Mouse (Mus musculus) c-Kit-negative CD71-positive TER-119-positive erythroid progenitor cells, embryonic 14.5 days (primary cell): ENCODE data around the gene Tjp2.
"Not testable (repeated sequence)": the region's sequence is repeated elsewhere in the genome, so short reads cannot be mapped to it uniquely, and the experiment has no call there.

Experiments
- DNase-seq: peaks from one replicate; pipeline ENCODE4 v3.0.0-alpha.2; 2013; ENCODE audit warnings: low read depth, low spot score

Tjp2 gene

GRCm38 (mm10) chr19:24221455-24221854, 3.4 kb downstream of the Tjp2 start:
- DNase-seq, result no peak

- DNase-seq, result no peak
Measured at GRCm38 (mm10) chr19:24220795-24221445, 3.9 kb downstream of the Tjp2 start.

- DNase-seq, result no peak
Measured at GRCm38 (mm10) chr19:24219011-24219410, 5.8 kb downstream of the Tjp2 start.

- no peak for DNase-seq
Measured at GRCm38 (mm10) chr19:24218291-24218690, 6.5 kb downstream of the Tjp2 start.

- DNase-seq, result no peak
Measured at GRCm38 (mm10) chr19:24217851-24218250, 7.0 kb downstream of the Tjp2 start.

GRCm38 (mm10) chr19:24216771-24217170, 8.1 kb downstream of the Tjp2 start:
- DNase-seq, result no peak

- DNase-seq, result no peak
Measured at GRCm38 (mm10) chr19:24214939-24215338, 9.9 kb downstream of the Tjp2 start.

GRCm38 (mm10) chr19:24213299-24213698, 11.5 kb downstream of the Tjp2 start:
- DNase-seq, result no peak

- DNase-seq, result no peak
Measured at GRCm38 (mm10) chr19:24212552-24213249, 12.1 kb downstream of the Tjp2 start.

GRCm38 (mm10) chr19:24211168-24211567, 13.7 kb downstream of the Tjp2 start:
- no peak for DNase-seq

GRCm38 (mm10) chr19:24209516-24209915, 15.3 kb downstream of the Tjp2 start:
- DNase-seq, result no peak

- DNase-seq, result no peak
Measured at GRCm38 (mm10) chr19:24207967-24208366, 16.9 kb downstream of the Tjp2 start.

GRCm38 (mm10) chr19:24205001-24205400, 19.8 kb downstream of the Tjp2 start:
- no peak for DNase-seq

GRCm38 (mm10) chr19:24201848-24202247, 23.0 kb downstream of the Tjp2 start:
- no peak for DNase-seq

- DNase-seq, result no peak
Measured at GRCm38 (mm10) chr19:24200566-24200965, 24.3 kb downstream of the Tjp2 start.

- DNase-seq, result no peak
Measured at GRCm38 (mm10) chr19:24198676-24199303, 26.0 kb downstream of the Tjp2 start.

- no peak for DNase-seq
Measured at GRCm38 (mm10) chr19:24197338-24197737, 27.5 kb downstream of the Tjp2 start.

GRCm38 (mm10) chr19:24195224-24195623, 29.6 kb downstream of the Tjp2 start:
- no peak for DNase-seq

- no peak for DNase-seq
Measured at GRCm38 (mm10) chr19:24194216-24194615, 30.6 kb downstream of the Tjp2 start.

GRCm38 (mm10) chr19:24192946-24193345, 31.9 kb downstream of the Tjp2 start:
- no peak for DNase-seq

GRCm38 (mm10) chr19:24187791-24188190, 37.0 kb downstream of the Tjp2 start:
- DNase-seq, result no peak

- DNase-seq, result not testable (repeated sequence)
Measured at GRCm38 (mm10) chr19:24187358-24187757, 37.5 kb downstream of the Tjp2 start.

GRCm38 (mm10) chr19:24183680-24184235, 41.1 kb downstream of the Tjp2 start:
- no peak for DNase-seq
